Mouse (Mus musculus) R1 (cell line): ENCODE data around the gene Zfp82.

Source experiments
- DNase-seq: peaks from one replicate; pipeline ENCODE4 v3.0.0-alpha.2; 2018; ENCODE audit warnings: low read depth, low spot score

Zfp82 gene

GRCm38 (mm10) chr7:30048126-30048525 is 24.6 kb downstream of the Zfp82 start:
- no peak for DNase-seq

- no peak for DNase-seq
Observed at GRCm38 (mm10) chr7:30044354-30044753, 28.3 kb downstream of the Zfp82 start.

GRCm38 (mm10) chr7:30034331-30034730 is 38.4 kb downstream of the Zfp82 start:
- DNase-seq: peak; percentile 68

- peak; percentile 84 for DNase-seq
Observed at GRCm38 (mm10) chr7:30031379-30031778, 41.3 kb downstream of the Zfp82 start.

GRCm38 (mm10) chr7:30030677-30031076 is 42.0 kb downstream of the Zfp82 start:
- DNase-seq: no peak

- DNase-seq: no peak
Observed at GRCm38 (mm10) chr7:30028572-30028971, 44.1 kb downstream of the Zfp82 start.

GRCm38 (mm10) chr7:30027331-30027730 is 45.4 kb downstream of the Zfp82 start:
- no peak for DNase-seq

- no peak for DNase-seq
Observed at GRCm38 (mm10) chr7:30025358-30025757, 47.3 kb downstream of the Zfp82 start.

- DNase-seq: no peak
Observed at GRCm38 (mm10) chr7:30023800-30024199, 48.9 kb downstream of the Zfp82 start.

GRCm38 (mm10) chr7:30023324-30023723 is 49.4 kb downstream of the Zfp82 start:
- no peak for DNase-seq

- DNase-seq: no peak
Observed at GRCm38 (mm10) chr7:30019543-30019942, 53.2 kb downstream of the Zfp82 start.

GRCm38 (mm10) chr7:30017226-30017625 is 55.5 kb downstream of the Zfp82 start:
- no peak for DNase-seq

GRCm38 (mm10) chr7:30012956-30013363 is 59.7 kb downstream of the Zfp82 start:
- peak; percentile 69 for DNase-seq

GRCm38 (mm10) chr7:30010551-30011195 is 62.0 kb downstream of the Zfp82 start:
- peak; percentile 44 for DNase-seq

- DNase-seq: no peak
Observed at GRCm38 (mm10) chr7:30009321-30010085, 63.2 kb downstream of the Zfp82 start.

- no peak for DNase-seq
Observed at GRCm38 (mm10) chr7:30008020-30008690, 64.5 kb downstream of the Zfp82 start.

GRCm38 (mm10) chr7:30007601-30008000 is 65.1 kb downstream of the Zfp82 start:
- DNase-seq: no peak
